Mouse (Mus musculus): ENCODE results near the gene H2-M10.6. TPM values are rescaled to one million over a fixed set of nuclear protein-coding genes. Genes with fewer than 3 reads are reported as not detected.
"Not testable (repeated sequence)": the region's sequence is repeated elsewhere in the genome, so short reads cannot be mapped to it uniquely, and the experiment has no call there.

Gene H2-M10.6
- polyA plus RNA-seq, 1 experiment from 2014 or later: not detected

GRCm38 (mm10) chr17:36826002-36826401, 14.0 kb downstream of the H2-M10.6 start:
- 14% methylated on average over 5 of the region's 5 CpGs for WGBS
- not testable (repeated sequence) for H3K27me3 ChIP-seq; H3K27ac ChIP-seq; H3K4me1 ChIP-seq; H3K9ac ChIP-seq; H3K4me3 ChIP-seq; ATAC-seq (ENCODE audit: insufficient number of reproducible peaks, insufficient read depth, low FRiP score, low TSS enrichment, low read depth); H3K36me3 ChIP-seq; H3K9me3 ChIP-seq
- 0 out of 2 replicates have a peak overlapping the region, but pooled peaks have one; percentile 28 for H3K4me2 ChIP-seq

DNA sequence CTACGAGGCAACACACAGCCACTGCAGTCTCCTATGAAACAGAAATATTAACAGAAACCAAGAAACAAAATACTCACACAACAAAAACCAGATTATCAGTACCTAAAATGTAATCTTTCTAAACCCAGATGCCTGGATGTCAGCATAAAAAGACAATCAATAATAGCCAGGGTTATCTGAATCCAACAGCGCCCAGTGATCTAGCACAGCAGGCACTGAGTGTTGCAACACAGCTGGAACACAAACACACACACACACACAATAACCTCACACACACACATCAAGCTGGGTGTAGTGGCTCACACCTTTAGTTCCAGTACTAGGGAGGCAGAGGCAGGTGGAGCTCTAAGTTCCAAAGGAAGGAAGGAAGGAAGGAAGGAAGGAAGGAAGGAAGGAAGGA, 16.5 kb downstream of the H2-M10.6 start:
- Histone ChIP-seq H3K36me3 (no peaks in the 10 kb centered on the region), H3K4me2 (no peak overlapping the region), H3K9me3 (no peaks in the 10 kb centered on the region), H3K27ac (no peak overlapping the region), H3K27me3 (peaks cover 4% of the 10 kb centered on the region; the same call in 1 of the 2 replicates), H3K4me1 (no peaks in the 10 kb centered on the region), H3K9ac (no peak overlapping the region), H3K4me3 (no peak overlapping the region)
- ATAC-seq (ENCODE audit: insufficient number of reproducible peaks, insufficient read depth, low FRiP score, low TSS enrichment, low read depth): no peak
- 87% methylated on average over 2 of the region's 2 CpGs for WGBS

- 77% methylated on average over 3 of the region's 3 CpGs for WGBS
- H3K27ac ChIP-seq: no peak overlapping the region
- H3K4me3 ChIP-seq: no peak overlapping the region
- H3K27me3 ChIP-seq: peaks cover 4% of the 10 kb centered on the region; the same call in 1 of the 2 replicates
- ATAC-seq (ENCODE audit: insufficient number of reproducible peaks, insufficient read depth, low FRiP score, low TSS enrichment, low read depth): no peak
- no peaks in the 10 kb centered on the region for H3K4me1 ChIP-seq
- no peaks in the 10 kb centered on the region for H3K36me3 ChIP-seq
- H3K9ac ChIP-seq: no peak overlapping the region
- H3K9me3 ChIP-seq: no peaks in the 10 kb centered on the region
- H3K4me2 ChIP-seq: no peak overlapping the region
Measured at GRCm38 (mm10) chr17:36830470-36830869, 18.5 kb downstream of the H2-M10.6 start.

GRCm38 (mm10) chr17:36832694-36833093, 20.7 kb downstream of the H2-M10.6 start:
- Histone ChIP-seq H3K9ac (no peak overlapping the region), H3K4me2 (no peak overlapping the region), H3K27ac (no peak overlapping the region), H3K27me3 (peaks cover 4% of the 10 kb centered on the region; the same call in 1 of the 2 replicates), H3K36me3 (no peaks in the 10 kb centered on the region), H3K9me3 (no peaks in the 10 kb centered on the region), H3K4me1 (peaks cover 11% of the 10 kb centered on the region), H3K4me3 (no peak overlapping the region)
- no peak for ATAC-seq (ENCODE audit: insufficient number of reproducible peaks, insufficient read depth, low FRiP score, low TSS enrichment, low read depth)
- 58% methylated on average over 4 of the region's 4 CpGs for WGBS

DNA sequence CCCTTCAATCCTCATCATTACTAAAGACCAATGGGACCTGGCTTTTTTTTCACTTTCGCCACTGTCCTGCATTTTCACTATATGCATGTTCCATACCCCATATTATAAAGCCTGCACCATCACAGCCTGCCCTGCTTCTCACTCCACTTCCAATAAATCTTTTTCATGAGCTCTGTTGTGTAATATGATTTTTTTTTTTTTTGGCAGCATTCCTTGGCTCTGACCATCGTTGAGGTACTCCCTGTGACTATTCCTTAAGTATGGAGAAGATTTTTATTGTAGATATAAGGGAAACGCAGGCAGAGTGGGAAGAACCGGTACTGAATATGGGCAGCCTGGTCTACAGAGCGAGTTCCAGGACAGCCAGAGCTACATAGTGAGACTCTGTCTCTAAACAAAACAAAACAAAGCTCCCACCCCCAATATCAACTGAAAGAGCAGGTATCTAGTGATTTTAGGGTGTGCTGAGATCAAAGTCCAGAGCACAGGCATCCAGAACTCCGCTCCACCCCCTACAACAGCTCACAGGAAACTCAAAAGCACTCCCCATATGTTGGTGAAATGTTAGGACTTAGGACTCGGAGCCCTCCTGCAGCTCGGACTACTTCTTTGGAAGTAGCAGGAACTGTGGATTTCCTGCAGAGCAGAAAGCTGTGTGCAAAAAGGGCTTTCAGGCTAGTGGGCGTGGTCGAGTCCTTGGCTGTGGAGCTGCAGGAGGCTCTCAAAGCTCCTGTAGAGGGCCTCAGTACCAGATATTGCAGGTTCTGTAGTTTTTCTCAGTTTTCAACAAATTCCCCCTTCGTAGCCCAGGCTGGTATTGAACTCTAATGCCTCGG, 23.8 kb downstream of the H2-M10.6 start:
- no peaks in the 10 kb centered on the region for H3K9me3 ChIP-seq
- no peaks in the 10 kb centered on the region for H3K27me3 ChIP-seq
- peak overlapping the region; percentile 66 for H3K4me3 ChIP-seq
- peak overlapping the region; percentile 92 for H3K27ac ChIP-seq
- H3K36me3 ChIP-seq: 0 out of 2 replicates have a peak, but pooled peaks cover 3% of the 10 kb centered on the region
- ATAC-seq (ENCODE audit: insufficient number of reproducible peaks, insufficient read depth, low FRiP score, low TSS enrichment, low read depth): no peak
- peaks cover 16% of the 10 kb centered on the region for H3K4me1 ChIP-seq
- peak overlapping the region; percentile 64 for H3K4me2 ChIP-seq
- H3K9ac ChIP-seq: no peak overlapping the region
- 34% methylated on average over 12 of the region's 12 CpGs for WGBS

- peak overlapping the region; percentile 64 for H3K4me2 ChIP-seq
- H3K9ac ChIP-seq: peak overlapping the region; percentile 88
- peaks cover 16% of the 10 kb centered on the region for H3K4me1 ChIP-seq
- ATAC-seq (ENCODE audit: insufficient number of reproducible peaks, insufficient read depth, low FRiP score, low TSS enrichment, low read depth): no peak
- H3K27me3 ChIP-seq: no peaks in the 10 kb centered on the region
- H3K4me3 ChIP-seq: peak overlapping the region; percentile 66
- H3K9me3 ChIP-seq: no peaks in the 10 kb centered on the region
- peak overlapping the region; percentile 92 for H3K27ac ChIP-seq
- WGBS: 12% methylated on average over 3 of the region's 3 CpGs
- 0 out of 2 replicates have a peak, but pooled peaks cover 3% of the 10 kb centered on the region for H3K36me3 ChIP-seq
Measured at GRCm38 (mm10) chr17:36836427-36836812, 24.4 kb downstream of the H2-M10.6 start.

- Histone ChIP-seq H3K9me3 (no peaks in the 10 kb centered on the region), H3K36me3 (0 out of 2 replicates have a peak, but pooled peaks cover 3% of the 10 kb centered on the region), H3K27ac (peak within 1 kb of the TSS; percentile 92), H3K4me3 (peak within 1 kb of the TSS; percentile 66), H3K27me3 (no peaks in the 10 kb centered on the region), H3K9ac (peak within 1 kb of the TSS; percentile 88), H3K4me1 (peaks cover 16% of the 10 kb centered on the region), H3K4me2 (peak within 1 kb of the TSS; percentile 64)
- ATAC-seq (ENCODE audit: insufficient number of reproducible peaks, insufficient read depth, low FRiP score, low TSS enrichment, low read depth): peak; percentile 98
- WGBS: under 1% methylated on average over 58 of the region's 58 CpGs
Measured at GRCm38 (mm10) chr17:36836874-36837647, 25.1 kb downstream of the H2-M10.6 start, which contains the start of gene Trim26. Trim26 (plus strand) TSS chr17:36837134.

DNA sequence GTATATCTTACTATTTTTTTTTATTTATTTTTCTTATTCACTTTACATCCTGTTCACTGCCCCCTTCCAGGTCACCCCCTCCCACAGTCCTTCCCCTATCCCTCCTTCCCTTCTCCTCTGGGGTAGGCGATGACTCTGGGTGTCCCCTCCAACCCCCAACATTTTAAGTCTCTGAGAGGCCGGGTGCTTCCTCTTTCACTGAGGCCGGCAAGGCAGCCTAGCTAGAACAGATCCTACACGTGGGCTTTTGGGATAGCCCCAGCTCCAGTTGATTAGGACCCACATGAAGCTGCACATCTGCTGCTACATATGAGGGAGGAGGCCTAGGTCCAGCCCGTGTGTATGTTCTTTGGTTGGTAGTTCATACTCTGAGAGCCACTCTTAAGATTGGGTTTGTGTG, 27.0 kb downstream of the H2-M10.6 start:
- Histone ChIP-seq H3K27ac (no peak overlapping the region), H3K4me1 (peaks cover 21% of the 10 kb centered on the region), H3K36me3 (peaks cover 6% of the 10 kb centered on the region; the same call in 1 of the 2 replicates), H3K4me3 (no peak overlapping the region), H3K27me3 (no peaks in the 10 kb centered on the region), H3K4me2 (no peak overlapping the region), H3K9me3 (no peaks in the 10 kb centered on the region), H3K9ac (no peak overlapping the region)
- 88% methylated on average over 5 of the region's 5 CpGs for WGBS
- ATAC-seq (ENCODE audit: insufficient number of reproducible peaks, insufficient read depth, low FRiP score, low TSS enrichment, low read depth): no peak

DNA sequence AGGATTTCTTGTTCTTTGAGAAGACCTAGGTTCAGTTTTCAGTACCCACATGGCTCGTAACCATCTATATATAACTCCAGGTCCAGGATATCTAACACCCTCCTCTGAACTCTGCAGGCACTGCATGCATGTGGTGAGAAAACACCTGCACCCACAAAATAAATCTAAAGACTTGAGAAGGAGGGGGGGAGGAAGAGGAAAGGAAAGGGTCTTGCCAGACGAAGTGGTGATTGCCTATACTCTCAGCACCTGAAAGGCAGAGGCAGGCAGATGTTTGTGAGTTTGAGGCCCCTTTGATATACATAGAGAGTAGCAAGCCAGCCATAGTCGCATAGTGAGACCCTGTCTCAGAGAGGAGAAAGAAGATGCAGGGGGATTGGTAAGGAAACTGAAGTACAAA, 28.0 kb downstream of the H2-M10.6 start:
- Histone ChIP-seq H3K4me2 (no peak overlapping the region), H3K27ac (no peak overlapping the region), H3K27me3 (no peaks in the 10 kb centered on the region), H3K36me3 (peaks cover 6% of the 10 kb centered on the region; the same call in 1 of the 2 replicates), H3K9ac (no peak overlapping the region), H3K9me3 (no peaks in the 10 kb centered on the region), H3K4me3 (no peak overlapping the region), H3K4me1 (peaks cover 25% of the 10 kb centered on the region)
- WGBS: 88% methylated on average over 3 of the region's 3 CpGs
- ATAC-seq (ENCODE audit: insufficient number of reproducible peaks, insufficient read depth, low FRiP score, low TSS enrichment, low read depth): no peak

- peaks cover 6% of the 10 kb centered on the region; the same call in 1 of the 2 replicates for H3K36me3 ChIP-seq
- no peak for ATAC-seq (ENCODE audit: insufficient number of reproducible peaks, insufficient read depth, low FRiP score, low TSS enrichment, low read depth)
- no peak overlapping the region for H3K4me3 ChIP-seq
- peaks cover 20% of the 10 kb centered on the region for H3K4me1 ChIP-seq
- H3K27ac ChIP-seq: no peak overlapping the region
- H3K9me3 ChIP-seq: no peaks in the 10 kb centered on the region
- H3K4me2 ChIP-seq: no peak overlapping the region
- no peak overlapping the region for H3K9ac ChIP-seq
- H3K27me3 ChIP-seq: no peaks in the 10 kb centered on the region
Measured at GRCm38 (mm10) chr17:36840961-36841445, 29.0 kb downstream of the H2-M10.6 start.

DNA sequence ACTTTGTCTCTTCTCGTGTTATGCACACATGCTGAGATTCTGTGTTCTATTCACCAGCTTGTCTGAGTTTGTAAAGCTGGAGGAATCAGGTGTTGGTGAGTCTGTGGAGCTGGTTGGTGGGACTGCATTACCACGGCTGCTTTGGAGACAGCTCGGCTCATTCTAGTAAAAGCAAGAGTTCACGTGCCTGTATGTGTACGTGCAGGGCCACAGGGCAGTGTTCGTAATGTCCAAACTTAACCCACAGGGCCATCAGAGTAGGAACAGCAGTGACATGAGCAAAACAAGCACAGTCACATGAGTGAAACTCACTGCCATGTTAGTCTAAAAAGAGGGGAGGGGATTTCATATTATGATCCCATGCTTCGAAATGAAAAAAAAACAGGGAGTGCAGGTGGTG, 31.7 kb downstream of the H2-M10.6 start:
- H3K9me3 ChIP-seq: no peaks in the 10 kb centered on the region
- ATAC-seq (ENCODE audit: insufficient number of reproducible peaks, insufficient read depth, low FRiP score, low TSS enrichment, low read depth): no peak
- no peak overlapping the region for H3K9ac ChIP-seq
- no peaks in the 10 kb centered on the region for H3K27me3 ChIP-seq
- no peak overlapping the region for H3K27ac ChIP-seq
- peaks cover 9% of the 10 kb centered on the region for H3K4me1 ChIP-seq
- WGBS: 84% methylated on average over 7 of the region's 7 CpGs
- H3K4me3 ChIP-seq: no peak overlapping the region
- no peak overlapping the region for H3K4me2 ChIP-seq
- H3K36me3 ChIP-seq: peaks cover 16% of the 10 kb centered on the region; the same call in 1 of the 2 replicates

Measured in embryonic facial prominence, embryonic 13.5 days (tissue).